Mouse (Mus musculus) forebrain, embryonic 15.5 days (tissue): ENCODE measurements around the gene Kdr. TPM values are rescaled to one million over a fixed set of nuclear protein-coding genes. Genes with fewer than 3 reads are reported as not detected.

Experiments used
- ATAC-seq: fragments of 200-750 bp; cut with Nextera tagmentation; replicated peaks from 2 replicates; pipeline ENCODE4 v1.8.0; 2017; ENCODE audit warnings: mild to moderate bottlenecking, moderate TSS enrichment, moderate library complexity
- H3K27ac ChIP-seq: fragments of 300-500 bp; sonication (generic); replicated peaks from 2 replicates; pipeline ENCODE4 v1.5.1; 2015; ENCODE audit warnings: mild to moderate bottlenecking, inconsistent platforms
- H3K27me3 ChIP-seq: fragments of 300-500 bp; sonication (generic); 2 replicates; pipeline ENCODE4 v1.6.1; 2015; ENCODE audit warnings: inconsistent platforms
- H3K36me3 ChIP-seq: fragments of 300-500 bp; sonication (generic); 2 replicates; pipeline ENCODE4 v1.6.1; 2015; ENCODE audit warnings: mild to moderate bottlenecking, inconsistent platforms
- H3K4me1 ChIP-seq: fragments of 300-500 bp; sonication (generic); 2 replicates; pipeline ENCODE4 v1.6.1; 2015; ENCODE audit warnings: inconsistent platforms
- H3K4me2 ChIP-seq: fragments of 300-500 bp; sonication (generic); replicated peaks from 2 replicates; pipeline ENCODE4 v1.6.1; 2015; ENCODE audit warnings: mild to moderate bottlenecking, inconsistent platforms
- H3K4me3 ChIP-seq: fragments of 300-500 bp; sonication (generic); 2 replicates; pipeline ENCODE4 v1.5.1; 2015; ENCODE audit warnings: mild to moderate bottlenecking, inconsistent platforms
- H3K9ac ChIP-seq: fragments of 300-500 bp; sonication (generic); replicated peaks from 2 replicates; pipeline ENCODE4 v1.6.1; 2015; ENCODE audit warnings: mild to moderate bottlenecking, inconsistent platforms
- H3K9me3 ChIP-seq: fragments of 300-500 bp; sonication (generic); 2 replicates; pipeline ENCODE4 v1.6.1; 2016; ENCODE audit warnings: inconsistent platforms
- WGBS: fragments of 180-500 bp; shearing (Covaris S2); methylation state at CpG from one replicate; pipeline ENCODE4 v1.1.7; 2015; ENCODE audit warnings: mixed read lengths; 5-methylcytosine and 5-hydroxymethylcytosine counted together
- polyA plus RNA-seq: library from polyadenylated mRNA; unstranded; fragments of >200 nt; fragmentation: Nextera tagmentation; extraction: Ambion mirVana; gene quantifications from 2 replicates; pipeline ENCODE4 v1.2.1, GENCODE M21; 2015

Gene Kdr
- polyA plus RNA-seq, 1 experiment from 2014 or later: 20.2 TPM

DNA sequence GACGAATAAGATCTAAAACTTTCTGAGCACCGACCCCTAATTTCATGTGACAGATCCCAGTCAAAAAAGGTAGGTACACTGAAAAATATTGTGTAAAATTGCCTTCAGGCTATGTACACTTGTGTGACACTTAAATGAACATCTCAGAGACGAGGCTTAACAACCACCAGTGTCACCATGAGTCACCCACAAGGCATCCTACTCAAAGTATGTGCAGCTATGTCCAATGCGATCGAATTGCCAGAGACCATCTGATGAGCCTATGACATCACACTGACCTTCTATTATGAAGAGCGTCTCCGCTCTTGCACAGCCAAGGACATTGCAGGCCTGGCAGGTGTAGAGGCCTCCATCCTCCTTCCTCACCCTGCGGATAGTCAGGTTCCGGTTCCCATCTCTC lies 22.4 kb downstream of the Kdr start:
- Histone ChIP-seq H3K27ac (no peak overlapping the region), H3K4me3 (no peak overlapping the region), H3K4me2 (no peak overlapping the region), H3K4me1 (no peaks in the 10 kb centered on the region), H3K9ac (no peak overlapping the region), H3K27me3 (no peaks in the 10 kb centered on the region), H3K36me3 (no peaks in the 10 kb centered on the region), H3K9me3 (no peaks in the 10 kb centered on the region)
- WGBS: 91% methylated on average over 9 of the region's 9 CpGs
- no peak for ATAC-seq

DNA sequence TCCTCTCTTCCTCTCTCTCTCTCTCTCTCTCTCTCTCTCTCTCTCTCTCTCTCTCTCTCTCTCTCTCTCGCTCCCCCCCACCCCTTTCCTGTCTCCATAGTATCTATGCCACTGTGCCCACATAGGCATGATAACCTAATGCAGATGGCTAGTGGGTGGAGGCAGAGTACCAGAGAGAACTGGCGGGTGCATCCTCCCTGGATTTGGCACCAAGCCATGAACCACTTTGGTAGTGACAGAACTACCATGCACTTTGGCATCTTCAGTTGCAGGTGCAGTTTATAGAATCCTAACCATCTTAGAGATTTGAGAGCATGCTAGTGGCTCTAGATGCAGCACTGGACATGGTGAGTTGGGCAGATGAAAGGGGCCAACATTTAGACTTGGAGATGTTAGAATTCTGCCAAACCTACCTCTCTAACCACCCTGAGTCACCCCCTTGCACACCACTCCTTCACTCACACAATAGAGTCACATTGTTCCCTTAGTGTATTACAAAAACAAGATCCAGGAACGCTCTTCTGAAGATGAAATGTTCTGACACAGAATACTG lies 23.4 kb downstream of the Kdr start:
- H3K36me3 ChIP-seq: no peaks in the 10 kb centered on the region
- H3K9me3 ChIP-seq: no peaks in the 10 kb centered on the region
- H3K27ac ChIP-seq: no peak overlapping the region
- no peaks in the 10 kb centered on the region for H3K27me3 ChIP-seq
- H3K4me1 ChIP-seq: no peaks in the 10 kb centered on the region
- H3K4me2 ChIP-seq: no peak overlapping the region
- no peak overlapping the region for H3K4me3 ChIP-seq
- H3K9ac ChIP-seq: no peak overlapping the region
- ATAC-seq: no peak
- 89% methylated on average over 3 of the region's 3 CpGs for WGBS

DNA sequence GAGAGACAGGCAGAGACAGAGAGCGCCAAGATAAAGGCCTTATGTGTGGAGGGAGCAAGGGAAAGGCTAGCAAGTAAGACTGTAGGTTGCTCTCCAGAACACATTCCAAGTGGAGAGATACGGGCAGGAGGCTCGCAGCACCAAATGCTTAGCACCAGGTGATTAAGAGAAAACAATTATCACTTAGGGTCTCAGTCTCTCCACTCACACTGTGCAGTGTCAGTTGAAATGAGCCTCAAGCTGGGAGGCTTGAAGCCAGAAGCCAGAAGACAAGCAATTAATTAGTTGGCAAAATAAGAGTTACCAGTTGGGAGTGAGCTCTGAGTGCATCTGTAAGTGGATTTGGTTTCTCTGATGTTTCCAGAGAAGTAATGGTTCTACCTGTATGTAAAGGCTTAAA lies 24.0 kb downstream of the Kdr start:
- Histone ChIP-seq H3K4me2 (no peak overlapping the region), H3K27ac (no peak overlapping the region), H3K36me3 (no peaks in the 10 kb centered on the region), H3K4me1 (no peaks in the 10 kb centered on the region), H3K9ac (no peak overlapping the region), H3K27me3 (no peaks in the 10 kb centered on the region), H3K9me3 (no peaks in the 10 kb centered on the region), H3K4me3 (no peak overlapping the region)
- no peak for ATAC-seq
- WGBS: 44% methylated on average over 3 of the region's 3 CpGs

DNA sequence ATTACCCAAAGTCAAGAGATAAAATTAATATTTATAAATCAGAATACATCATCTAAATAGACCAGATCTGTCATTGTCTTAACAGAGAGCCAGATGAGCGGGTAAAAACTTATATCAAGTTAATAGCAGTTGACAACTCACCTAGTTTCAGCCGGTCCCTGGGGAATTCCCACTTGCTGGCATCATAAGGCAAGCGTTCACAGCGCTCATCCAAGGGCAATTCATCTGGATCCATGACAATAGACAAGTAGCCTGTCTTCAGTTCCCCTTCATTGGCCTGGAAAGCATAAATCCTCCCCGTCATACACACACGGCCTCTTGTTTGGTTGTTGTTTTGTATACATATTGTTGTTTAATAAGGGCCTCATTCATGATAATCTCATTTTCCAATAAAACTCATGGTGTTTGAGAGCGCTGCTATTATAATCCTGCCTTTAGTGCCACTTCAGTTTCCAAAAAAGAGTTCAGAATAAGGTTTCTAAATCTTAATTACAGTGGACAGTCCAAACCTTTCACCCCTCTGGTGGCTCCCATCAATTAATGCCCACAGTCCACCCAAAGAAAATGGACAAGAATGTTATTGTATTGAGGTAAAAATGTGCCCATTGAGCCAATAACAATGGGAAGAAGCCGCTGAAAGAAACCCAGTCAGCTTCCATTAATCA lies 26.0 kb downstream of the Kdr start:
- Histone ChIP-seq H3K4me2 (no peak overlapping the region), H3K9ac (no peak overlapping the region), H3K4me3 (no peak overlapping the region), H3K27me3 (no peaks in the 10 kb centered on the region), H3K27ac (no peak overlapping the region), H3K9me3 (no peaks in the 10 kb centered on the region), H3K36me3 (no peaks in the 10 kb centered on the region), H3K4me1 (no peaks in the 10 kb centered on the region)
- 76% methylated on average over 8 of the region's 8 CpGs for WGBS
- no peak for ATAC-seq

DNA sequence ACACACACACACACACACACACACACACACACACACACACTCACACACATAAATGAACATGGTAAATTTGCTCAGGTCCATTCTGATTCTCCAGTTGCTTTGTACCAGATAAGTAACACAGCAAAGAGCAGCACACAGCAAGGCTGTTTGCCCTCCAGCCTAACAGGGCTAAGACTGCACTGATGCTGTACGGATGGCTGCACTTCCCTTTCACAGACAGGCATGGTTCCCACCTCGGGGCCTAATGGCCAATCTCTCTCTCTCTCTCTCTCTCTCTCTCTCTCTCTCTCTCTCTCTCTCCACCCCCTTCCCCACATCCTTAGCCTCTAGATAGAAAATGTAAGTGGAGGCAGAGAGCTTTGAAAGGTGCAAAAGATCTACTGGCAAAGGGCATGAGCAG lies 27.4 kb downstream of the Kdr start:
- Histone ChIP-seq H3K9me3 (no peaks in the 10 kb centered on the region), H3K4me1 (no peaks in the 10 kb centered on the region), H3K36me3 (no peaks in the 10 kb centered on the region), H3K4me3 (no peak overlapping the region), H3K9ac (no peak overlapping the region), H3K27me3 (no peaks in the 10 kb centered on the region), H3K4me2 (no peak overlapping the region), H3K27ac (no peak overlapping the region)
- 26% methylated on average over 2 of the region's 2 CpGs for WGBS
- no peak for ATAC-seq

DNA sequence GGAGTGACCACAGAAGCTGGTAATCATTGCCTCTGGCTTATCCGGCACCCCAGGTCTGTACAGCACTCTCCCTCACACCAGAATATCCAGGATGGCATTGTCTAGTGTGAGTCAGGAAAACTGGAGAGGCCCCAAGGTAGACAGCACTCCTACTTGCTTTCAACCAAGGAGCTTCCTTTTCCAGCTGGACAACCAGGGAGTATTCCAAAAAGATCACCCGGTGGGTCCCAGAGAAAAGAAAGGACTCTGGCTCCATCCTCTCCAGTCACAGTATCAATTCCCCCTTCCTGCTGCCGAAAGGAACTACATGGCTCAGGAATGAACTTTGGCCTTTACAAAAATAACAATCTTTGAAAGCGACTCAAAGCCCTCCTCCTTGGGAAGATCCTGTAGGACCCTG lies 32.9 kb downstream of the Kdr start:
- H3K27ac ChIP-seq: no peak overlapping the region
- no peaks in the 10 kb centered on the region for H3K27me3 ChIP-seq
- H3K36me3 ChIP-seq: no peaks in the 10 kb centered on the region
- 84% methylated on average over 4 of the region's 4 CpGs for WGBS
- ATAC-seq: no peak
- H3K4me1 ChIP-seq: no peaks in the 10 kb centered on the region
- no peak overlapping the region for H3K4me2 ChIP-seq
- no peaks in the 10 kb centered on the region for H3K9me3 ChIP-seq
- H3K4me3 ChIP-seq: no peak overlapping the region
- H3K9ac ChIP-seq: no peak overlapping the region

DNA sequence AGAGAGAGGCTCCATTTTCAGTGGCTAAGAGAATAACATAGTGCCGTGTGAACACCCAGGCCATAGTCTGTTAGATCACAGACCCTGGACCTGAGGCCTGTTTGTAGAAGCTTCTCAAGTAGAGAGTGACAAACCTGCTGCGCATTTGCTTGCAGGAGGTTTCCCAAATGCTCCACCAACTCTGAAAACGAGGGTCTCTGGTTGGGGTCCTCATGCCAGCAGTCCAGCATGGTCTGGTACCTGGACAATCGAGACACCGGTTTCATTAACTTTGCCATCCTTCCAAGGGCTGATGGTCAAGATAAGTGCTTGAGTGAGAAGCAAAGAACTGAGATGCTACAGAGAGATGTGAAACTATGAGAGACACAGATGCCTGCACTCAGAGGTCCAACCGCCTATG lies 35.0 kb downstream of the Kdr start:
- Histone ChIP-seq H3K4me2 (no peak overlapping the region), H3K4me3 (no peak overlapping the region), H3K4me1 (no peaks in the 10 kb centered on the region), H3K9me3 (no peaks in the 10 kb centered on the region), H3K9ac (no peak overlapping the region), H3K36me3 (no peaks in the 10 kb centered on the region), H3K27ac (no peak overlapping the region), H3K27me3 (no peaks in the 10 kb centered on the region)
- 97% methylated on average over 6 of the region's 6 CpGs for WGBS
- no peak for ATAC-seq

DNA sequence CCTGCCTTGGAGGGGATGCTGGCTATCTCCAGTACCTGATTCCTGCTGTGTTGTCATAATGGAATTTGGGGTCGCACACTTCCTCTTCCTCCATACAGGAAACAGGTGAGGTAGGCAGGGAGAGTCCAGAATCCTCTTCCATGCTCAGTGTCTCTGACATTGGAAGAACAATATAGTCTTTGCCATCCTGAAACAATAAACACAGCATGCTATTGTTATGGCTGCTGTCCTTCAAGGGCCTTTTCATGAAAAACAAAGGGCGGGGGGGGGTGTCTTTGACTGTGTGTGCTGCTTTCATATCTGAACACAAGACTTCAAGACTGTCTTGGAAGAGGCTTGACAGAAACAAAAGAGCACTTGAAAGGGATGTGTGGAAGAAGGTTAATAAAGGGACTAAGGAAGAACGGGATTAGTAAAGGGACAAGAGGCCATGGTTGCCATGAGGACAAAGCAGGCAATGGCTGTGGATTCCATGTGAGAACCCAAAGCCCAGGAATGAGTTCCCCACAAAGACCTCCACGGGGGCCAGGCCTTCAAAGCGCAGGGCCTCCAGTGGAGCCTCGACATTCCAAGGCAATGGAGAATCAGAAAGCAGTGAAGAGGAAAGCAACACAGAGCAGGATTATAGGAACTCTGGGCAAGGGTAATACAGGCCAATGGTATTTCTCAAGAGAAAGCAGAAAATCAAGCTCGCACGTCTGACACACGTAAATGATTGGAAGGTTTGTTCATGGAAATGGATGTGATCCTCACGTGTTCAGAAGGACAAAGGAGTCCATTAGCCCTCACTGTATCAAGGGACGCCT lies 36.3 kb downstream of the Kdr start:
- 43% methylated on average over 11 of the region's 11 CpGs for WGBS
- no peaks in the 10 kb centered on the region for H3K36me3 ChIP-seq
- H3K4me2 ChIP-seq: no peak overlapping the region
- H3K9ac ChIP-seq: no peak overlapping the region
- H3K4me3 ChIP-seq: no peak overlapping the region
- no peaks in the 10 kb centered on the region for H3K4me1 ChIP-seq
- H3K9me3 ChIP-seq: no peaks in the 10 kb centered on the region
- no peak for ATAC-seq
- no peaks in the 10 kb centered on the region for H3K27me3 ChIP-seq
- H3K27ac ChIP-seq: no peak overlapping the region

DNA sequence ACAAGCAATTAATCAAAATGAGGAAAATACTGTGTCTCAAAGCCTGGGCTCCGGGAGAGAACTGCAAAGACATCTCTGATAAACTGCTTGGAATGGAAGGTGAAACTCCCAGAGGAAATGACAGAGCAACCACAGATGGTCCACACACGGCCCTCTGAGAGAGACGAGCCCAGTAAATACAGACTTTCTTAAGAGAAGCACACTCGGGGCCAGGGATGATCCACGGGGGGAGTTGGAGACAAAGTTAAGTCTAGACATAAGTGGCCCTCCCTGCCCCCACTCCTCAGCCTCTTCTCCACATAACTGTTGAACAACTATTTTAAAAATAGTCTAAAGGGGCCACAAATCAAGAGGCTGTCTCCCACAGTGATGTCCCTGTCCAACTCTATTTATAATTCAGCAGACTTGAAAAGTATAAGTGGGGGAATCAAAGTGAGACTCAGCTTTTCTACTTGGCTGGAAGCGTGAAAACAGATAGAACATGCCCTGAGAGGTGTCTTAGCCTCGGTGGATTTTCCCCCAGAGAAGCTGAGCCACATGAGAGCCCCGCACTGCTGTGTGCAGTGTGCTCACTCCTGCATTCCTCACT lies 39.0 kb downstream of the Kdr start:
- H3K9ac ChIP-seq: no peak overlapping the region
- H3K9me3 ChIP-seq: no peaks in the 10 kb centered on the region
- H3K27me3 ChIP-seq: no peaks in the 10 kb centered on the region
- H3K27ac ChIP-seq: no peak overlapping the region
- 76% methylated on average over 8 of the region's 8 CpGs for WGBS
- no peak overlapping the region for H3K4me2 ChIP-seq
- no peak for ATAC-seq
- H3K36me3 ChIP-seq: no peaks in the 10 kb centered on the region
- no peaks in the 10 kb centered on the region for H3K4me1 ChIP-seq
- no peak overlapping the region for H3K4me3 ChIP-seq

DNA sequence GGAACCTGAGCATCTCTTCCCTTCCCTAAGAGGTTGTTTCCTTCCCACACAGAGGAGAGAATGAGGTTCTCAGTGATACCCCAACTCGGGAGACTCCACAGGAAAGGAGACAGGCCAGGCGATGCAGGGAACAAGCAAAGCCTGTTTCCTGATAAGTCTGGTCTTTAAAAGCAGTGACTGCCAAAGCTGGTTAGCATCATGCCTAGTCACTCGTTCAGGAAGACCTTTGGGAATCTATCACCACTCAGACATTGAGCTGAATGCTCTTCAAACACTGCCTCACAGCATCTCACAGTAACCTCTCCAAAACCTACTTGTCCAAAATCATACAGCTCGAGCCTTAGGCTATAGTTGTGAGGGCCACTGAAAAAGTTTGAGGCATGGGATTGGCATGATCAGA lies 40.2 kb downstream of the Kdr start:
- no peaks in the 10 kb centered on the region for H3K36me3 ChIP-seq
- no peaks in the 10 kb centered on the region for H3K4me1 ChIP-seq
- no peak overlapping the region for H3K4me3 ChIP-seq
- ATAC-seq: no peak
- no peak overlapping the region for H3K4me2 ChIP-seq
- H3K27ac ChIP-seq: no peak overlapping the region
- WGBS: 80% methylated on average over 4 of the region's 4 CpGs
- no peak overlapping the region for H3K9ac ChIP-seq
- no peaks in the 10 kb centered on the region for H3K27me3 ChIP-seq
- H3K9me3 ChIP-seq: no peaks in the 10 kb centered on the region

DNA sequence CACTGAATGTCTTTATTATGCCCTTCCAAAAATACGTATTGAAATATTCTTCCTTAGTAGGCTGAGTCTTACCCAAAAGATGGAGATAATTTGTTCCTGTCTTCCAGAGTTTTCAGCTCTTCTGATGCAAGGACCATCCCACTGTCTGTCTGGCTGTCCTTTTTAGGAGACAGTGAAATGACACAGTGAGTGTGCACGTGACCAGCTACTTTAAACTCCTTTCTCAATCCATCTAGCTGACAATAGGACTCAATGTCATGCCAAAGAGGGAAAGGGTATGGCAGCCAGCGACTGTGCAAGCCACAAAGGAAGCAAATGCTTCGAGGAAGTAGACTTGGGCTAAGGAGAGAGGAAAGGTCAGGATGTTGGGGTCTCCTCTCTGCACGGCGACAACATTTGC lies 42.0 kb downstream of the Kdr start:
- WGBS: 83% methylated on average over 6 of the region's 6 CpGs

DNA sequence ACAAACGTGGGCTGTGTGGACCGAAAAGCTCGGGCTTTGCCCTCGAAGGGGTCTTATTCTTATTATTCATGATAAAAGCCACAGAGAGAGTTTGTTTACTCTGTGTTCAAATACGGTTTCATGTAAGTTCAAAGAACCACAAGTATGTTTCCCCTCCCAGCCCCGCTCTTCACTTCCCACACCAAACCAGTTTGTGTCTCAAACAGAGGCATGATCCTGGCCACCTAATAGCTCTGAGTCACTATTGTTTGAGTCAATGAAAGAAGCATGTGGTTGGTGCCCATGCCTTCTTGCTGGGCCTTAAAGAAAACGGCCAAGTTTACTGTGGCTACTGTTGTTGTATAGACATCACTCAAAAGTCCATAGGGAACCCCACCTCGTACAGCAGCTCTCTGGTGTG lies 43.0 kb downstream of the Kdr start:
- H3K4me3 ChIP-seq: no peak overlapping the region
- no peak overlapping the region for H3K9ac ChIP-seq
- no peak for ATAC-seq
- no peak overlapping the region for H3K4me2 ChIP-seq
- 81% methylated on average over 8 of the region's 8 CpGs for WGBS
- H3K27me3 ChIP-seq: no peaks in the 10 kb centered on the region
- no peaks in the 10 kb centered on the region for H3K4me1 ChIP-seq
- H3K9me3 ChIP-seq: no peaks in the 10 kb centered on the region
- H3K36me3 ChIP-seq: no peaks in the 10 kb centered on the region
- H3K27ac ChIP-seq: no peak overlapping the region

More for the DNA sequence above, 42.0 kb downstream of the Kdr start:
- Histone ChIP-seq H3K4me1 (no peaks in the 10 kb centered on the region), H3K27me3 (no peaks in the 10 kb centered on the region), H3K9ac (no peak overlapping the region), H3K4me3 (no peak overlapping the region), H3K4me2 (no peak overlapping the region), H3K36me3 (no peaks in the 10 kb centered on the region), H3K9me3 (no peaks in the 10 kb centered on the region), H3K27ac (no peak overlapping the region)
- no peak for ATAC-seq
